Mouse (Mus musculus) heart, postnatal 10 days (tissue): ENCODE results near the gene Rpl27. TPM values are rescaled to one million over a fixed set of nuclear protein-coding genes. Genes with fewer than 3 reads are reported as not detected.
A peak's percentile ranks its signal among the peaks of the same experiment; 100 is the strongest.
"Not testable (repeated sequence)": the region's sequence is repeated elsewhere in the genome, so short reads cannot be mapped to it uniquely, and the experiment has no call there.

ENCODE experiments used
- DNase-seq, 2 experiments: peaks; one replicate each; pipeline ENCODE4 v3.0.0; 2021
- intact Hi-C: fragments of 180-260 bp; cut with DNase I; formaldehyde crosslinking; loops from one replicate; pipeline ENCODE4 v1.15.1; 2025
- total RNA-seq, 2 experiments: library from RNA; stranded (reverse); gene quantifications; 2 replicates each; pipeline ENCODE4 v1.2.3; 2021

Rpl27 gene
- total RNA-seq, 2 experiments from 2014 or later: 63.3 to 68.3 TPM

DNA sequence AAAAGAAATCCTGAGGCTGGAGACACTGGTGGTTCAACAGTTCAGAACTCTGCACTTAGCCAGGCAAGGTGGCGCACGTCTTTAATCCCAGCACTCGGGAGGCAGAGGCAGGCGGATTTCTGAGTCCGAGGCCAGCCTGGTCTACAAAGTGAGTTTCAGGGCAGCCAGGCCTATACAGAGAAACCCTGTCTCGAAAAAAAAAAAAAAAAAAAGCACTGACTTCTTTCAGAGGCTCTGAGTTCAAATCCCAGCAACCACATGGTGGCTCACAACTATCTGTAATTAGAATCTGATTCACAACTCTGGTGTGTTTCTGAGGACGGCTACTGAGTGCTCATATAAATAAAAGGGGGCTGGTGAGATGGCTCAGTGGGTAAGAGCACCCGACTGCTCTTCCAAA lies 4.8 kb downstream of the Rpl27 start:
- intact Hi-C loops: not testable (repeated sequence)

DNA sequence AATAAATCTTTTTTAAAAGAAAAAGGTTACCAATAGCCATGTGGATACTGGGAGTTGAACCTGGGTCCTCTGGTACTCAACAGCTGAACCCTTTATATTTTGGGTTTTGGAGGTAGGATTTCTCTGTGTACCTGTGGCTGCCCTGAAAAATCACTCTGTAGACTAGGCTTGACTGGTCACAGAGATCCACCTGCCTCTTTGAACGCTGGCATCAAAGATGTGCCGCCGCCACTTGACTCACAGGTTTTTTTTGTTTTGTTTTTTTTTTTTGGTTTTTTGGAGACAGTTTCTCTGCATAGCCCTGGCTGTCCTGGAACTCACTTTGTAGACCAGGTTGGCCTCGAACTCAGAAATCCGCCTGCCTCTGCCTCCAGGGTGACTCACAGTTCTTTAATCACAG lies 5.7 kb downstream of the Rpl27 start:
- no peak for DNase-seq
- intact Hi-C loops: loop anchor here (2.0 kb wide), 1 partner anchor 15 kb away; no protein-coding TSS in a partner anchor

More for the DNA sequence above, 4.8 kb downstream of the Rpl27 start:
- not testable (repeated sequence) for DNase-seq

GRCm38 (mm10) chr11:101448274-101448746 lies 6.2 kb downstream of the Rpl27 start, which contains the start of gene Ifi35:
Gene Ifi35 (plus strand): TSS chr11:101448407.
- intact Hi-C loops: loop anchor here (2.0 kb wide), 1 partner anchor 14 kb away; no protein-coding TSS in a partner anchor
- peak; percentile 80 to 85 for DNase-seq

DNA sequence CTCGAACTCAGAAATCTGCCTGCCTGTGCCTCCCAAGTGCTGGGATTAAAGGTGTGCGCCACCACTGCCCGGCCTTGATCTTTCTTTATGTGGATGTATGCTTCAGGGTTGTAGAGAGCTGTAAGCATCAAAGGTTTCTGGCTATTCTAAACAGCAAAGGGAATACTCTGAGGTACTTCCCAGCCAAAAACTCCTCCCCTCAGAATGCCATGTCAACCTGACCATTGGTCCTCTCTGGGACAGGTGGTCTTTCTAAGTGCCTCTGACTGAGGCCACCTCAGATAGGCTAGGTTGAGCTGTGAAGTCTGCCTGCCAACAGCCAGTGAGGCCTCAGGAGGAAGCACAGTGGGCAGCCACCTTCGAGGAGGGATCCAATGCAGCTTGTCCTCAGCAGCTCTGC lies 6.8 kb downstream of the Rpl27 start:
- DNase-seq: peak in 1 of 2 experiments; percentile 27
- intact Hi-C loops: loop anchor here (2.0 kb wide), 1 partner anchor 14 kb away; no protein-coding TSS in a partner anchor

DNA sequence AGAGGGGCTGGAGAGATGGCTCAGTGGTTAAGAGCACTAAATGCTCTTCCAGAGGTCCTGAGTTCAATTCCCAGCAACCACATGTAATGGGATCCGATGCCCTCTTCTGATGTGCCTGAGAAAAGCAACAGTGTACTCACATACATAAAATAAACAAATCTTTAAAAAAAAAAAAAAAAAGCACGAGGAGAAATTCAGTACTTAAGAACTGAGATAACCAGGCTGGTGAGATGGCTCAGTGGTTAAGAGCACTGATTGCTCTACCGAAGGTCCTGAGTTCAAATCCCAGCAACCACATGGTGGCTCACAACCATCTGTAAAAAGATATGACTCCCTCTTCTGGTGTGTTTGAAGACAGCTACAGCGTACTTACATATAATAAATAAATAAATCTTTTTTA lies 7.5 kb downstream of the Rpl27 start:
- DNase-seq: not testable (repeated sequence)

GRCm38 (mm10) chr11:101450394-101450793 lies 8.3 kb downstream of the Rpl27 start:
- DNase-seq: no peak
- intact Hi-C loops: no loop called here

More for the DNA sequence above, 7.5 kb downstream of the Rpl27 start:
- intact Hi-C loops: loop anchor here (2.0 kb wide), 1 partner anchor 13 kb away; no protein-coding TSS in a partner anchor

GRCm38 (mm10) chr11:101451536-101451935 lies 9.4 kb downstream of the Rpl27 start:
- intact Hi-C loops: no loop called here
- no peak for DNase-seq

- intact Hi-C loops: no loop called here
- no peak for DNase-seq
These were observed 10.1 kb downstream of the Rpl27 start for GRCm38 (mm10) chr11:101452093-101452774.

DNA sequence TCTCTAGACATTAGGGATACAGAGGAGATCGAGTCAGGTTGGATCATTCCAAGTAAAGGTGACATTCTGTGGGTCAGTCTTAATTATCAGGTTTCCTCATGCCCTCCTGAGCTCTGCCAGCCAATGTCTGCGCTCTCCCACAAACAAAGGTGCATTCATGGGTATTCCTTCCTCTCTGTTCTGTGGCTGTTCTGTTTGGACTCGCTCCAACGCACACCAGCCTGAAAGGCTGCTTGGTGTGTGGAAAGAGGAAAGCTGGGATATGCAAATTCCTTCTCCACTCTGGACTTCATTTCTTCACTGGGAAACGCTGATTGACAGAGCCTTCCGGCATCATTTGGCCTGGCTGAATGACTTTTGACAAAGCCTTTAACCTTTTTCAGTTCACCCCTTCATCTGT lies 12.6 kb downstream of the Rpl27 start:
- DNase-seq: no peak
- intact Hi-C loops: no loop called here

GRCm38 (mm10) chr11:101455627-101456026 lies 13.5 kb downstream of the Rpl27 start:
- DNase-seq: no peak
- intact Hi-C loops: no loop called here

- DNase-seq: no peak
- intact Hi-C loops: no loop called here
These were observed 15.5 kb downstream of the Rpl27 start for GRCm38 (mm10) chr11:101457631-101458030.

- DNase-seq: no peak
- intact Hi-C loops: no loop called here
These were observed 16.1 kb downstream of the Rpl27 start for GRCm38 (mm10) chr11:101458217-101458616.

GRCm38 (mm10) chr11:101459716-101460115 lies 17.6 kb downstream of the Rpl27 start:
- DNase-seq: no peak
- intact Hi-C loops: no loop called here

- DNase-seq: no peak
These were observed 18.2 kb downstream of the Rpl27 start for GRCm38 (mm10) chr11:101460321-101460720.

DNA sequence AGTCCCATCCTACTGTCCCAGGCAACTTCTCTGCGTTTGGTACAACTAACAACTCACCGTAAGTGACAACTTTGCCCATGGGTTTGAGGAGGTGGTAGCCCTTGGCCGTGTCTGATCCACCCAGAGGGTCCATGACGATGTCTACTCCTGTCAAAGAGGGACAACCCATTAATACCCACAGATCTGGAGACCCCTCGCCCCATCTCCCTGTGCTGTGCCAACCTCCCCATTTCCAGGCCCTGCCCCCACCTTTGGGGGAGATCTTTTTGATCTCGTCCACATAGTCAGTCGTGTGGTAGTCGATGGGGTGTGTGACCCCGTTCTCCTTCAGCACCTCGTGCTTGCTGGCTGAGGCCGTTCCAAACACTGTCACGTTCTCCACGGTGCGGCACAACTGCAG lies 20.0 kb downstream of the Rpl27 start:
- intact Hi-C loops: loop anchor here (2.0 kb wide), 1 partner anchor 13 kb away; the partner anchor contains the start of gene Ifi35
- no peak for DNase-seq

More at GRCm38 (mm10) chr11:101460321-101460720, 18.2 kb downstream of the Rpl27 start:
- intact Hi-C loops: no loop called here

DNA sequence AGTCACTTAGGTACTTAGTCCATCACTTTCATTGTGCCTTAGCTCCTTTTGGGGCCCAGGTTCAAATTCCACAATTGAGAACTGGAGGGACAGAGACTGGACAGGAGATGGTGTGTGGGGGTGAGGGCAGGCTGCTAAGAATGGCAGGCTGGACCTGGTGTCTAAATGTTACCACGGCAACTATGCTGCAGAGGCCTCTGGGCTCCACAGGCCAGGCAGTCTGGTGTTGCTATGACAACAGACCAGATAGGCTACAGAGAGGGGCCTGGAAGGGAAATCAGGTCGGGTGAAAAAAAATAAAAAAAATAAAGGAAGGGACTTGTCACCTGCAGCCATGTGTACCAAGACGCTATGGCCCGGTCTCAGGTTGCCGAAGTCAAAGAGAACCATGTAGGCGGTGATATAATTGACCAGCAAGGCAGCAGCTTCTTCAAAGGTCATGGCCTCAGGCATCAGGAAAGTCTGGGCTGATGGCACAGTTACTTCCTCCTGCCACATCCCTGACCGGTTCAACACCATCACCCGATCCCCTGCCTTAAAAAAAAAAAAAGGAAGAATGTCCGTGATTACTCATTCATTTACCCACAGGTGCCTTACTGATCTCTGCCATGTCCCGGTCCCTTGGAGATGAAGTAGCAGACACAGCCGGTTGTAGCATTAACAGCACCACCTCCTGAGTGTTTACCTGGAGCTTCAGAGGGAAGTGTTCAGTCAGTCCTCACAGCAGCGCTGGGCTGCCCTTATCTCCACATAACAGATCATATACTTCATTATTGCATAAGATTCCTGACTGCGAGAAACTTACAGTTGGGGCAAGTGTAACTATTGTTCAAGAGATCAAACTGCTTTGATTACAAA lies 20.7 kb downstream of the Rpl27 start:
- DNase-seq: no peak
- intact Hi-C loops: loop anchor here (2.0 kb wide), 1 partner anchor 14 kb away; the partner anchor contains the start of gene Ifi35

- DNase-seq: peak in 1 of 2 experiments; percentile 36
- intact Hi-C loops: loop anchor here (5.0 kb wide), 1 partner anchor 88 kb away; the partner anchor contains the start of genes Brca1 and Nbr1
These were observed 22.4 kb downstream of the Rpl27 start, which contains the start of gene Rnd2 for GRCm38 (mm10) chr11:101464211-101465100. Gene Rnd2 (plus strand): TSS chr11:101464999.

DNA sequence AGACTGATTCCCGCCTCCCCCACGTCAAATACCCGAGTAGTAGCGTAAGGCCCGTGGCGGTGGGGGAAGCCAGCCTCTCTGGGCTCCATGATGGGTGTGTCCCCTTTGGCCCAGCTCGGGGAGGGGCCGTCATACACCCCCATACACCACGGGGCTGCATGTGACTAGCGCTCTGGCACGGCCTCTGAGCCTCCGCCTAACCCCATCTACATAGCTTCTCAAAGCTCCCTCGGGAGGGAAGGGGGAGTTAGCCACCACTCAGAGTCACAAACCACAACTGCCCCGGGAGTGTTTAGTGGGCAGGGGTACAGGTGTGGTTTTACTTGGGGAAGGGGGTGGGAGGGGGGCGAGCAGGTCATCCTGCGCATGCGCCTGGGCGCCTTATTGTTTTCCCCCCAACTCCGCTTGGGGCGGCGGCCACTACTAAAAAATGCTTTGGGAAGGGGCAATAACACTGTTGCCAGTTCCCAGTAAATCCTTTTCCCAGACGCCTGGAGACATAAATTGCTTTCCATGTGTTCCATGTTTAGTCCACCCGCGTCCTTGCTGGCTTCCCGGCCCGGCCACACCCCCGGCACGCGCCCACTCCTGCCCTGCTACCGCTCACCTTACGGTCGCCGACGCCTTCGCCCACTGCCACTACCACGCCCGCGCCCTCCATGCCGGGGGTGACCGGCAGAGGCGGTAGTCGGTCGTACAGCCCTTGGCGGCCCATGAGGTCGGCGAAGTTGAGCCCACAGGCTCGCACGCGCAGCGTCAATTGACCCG lies 23.2 kb downstream of the Rpl27 start:
- intact Hi-C loops: loop anchor here (5.0 kb wide), 1 partner anchor 87 kb away; the partner anchor contains the start of genes Brca1 and Nbr1
- DNase-seq: peak; percentile 80 to 82
